Mouse (Mus musculus) midbrain, embryonic 10.5 days (tissue): ENCODE measurements around the gene Gm266. TPM values are rescaled to one million over a fixed set of nuclear protein-coding genes. Genes with fewer than 3 reads are reported as not detected.

ENCODE experiments used
- DNase-seq: peaks from one replicate; pipeline ENCODE4 v3.0.0-alpha.2; 2017; ENCODE audit warnings: low spot score
- H3K27ac ChIP-seq: fragments of 300-500 bp; sonication (generic); replicated peaks from 2 replicates; pipeline ENCODE4 v1.5.1; 2016; ENCODE audit warnings: mild to moderate bottlenecking
- H3K27me3 ChIP-seq: fragments of 300-500 bp; sonication (generic); 2 replicates; pipeline ENCODE4 v1.6.1; 2016; ENCODE audit warnings: low read depth, mild to moderate bottlenecking; ENCODE audit not compliant: poor library complexity, severe bottlenecking
- H3K36me3 ChIP-seq: fragments of 300-500 bp; sonication (generic); 2 replicates; pipeline ENCODE4 v1.6.1; 2016; ENCODE audit warnings: mild to moderate bottlenecking, moderate library complexity
- H3K4me1 ChIP-seq: fragments of 300-500 bp; sonication (generic); 2 replicates; pipeline ENCODE4 v1.6.1; 2016
- H3K4me3 ChIP-seq: fragments of 300-500 bp; sonication (generic); 2 replicates; pipeline ENCODE4 v1.5.1; 2016; ENCODE audit warnings: mild to moderate bottlenecking, moderate library complexity
- H3K9me3 ChIP-seq: fragments of 300-500 bp; sonication (generic); replicated peaks from 2 replicates; pipeline ENCODE4 v1.6.1; 2016; ENCODE audit warnings: mild to moderate bottlenecking
- WGBS: fragments of 180-500 bp; shearing (Covaris S2); methylation state at CpG from one replicate; pipeline ENCODE4 v1.1.7; 2016; 5-methylcytosine and 5-hydroxymethylcytosine counted together
- polyA plus RNA-seq: library from polyadenylated mRNA; unstranded; fragments of >200 nt; fragmentation: Nextera tagmentation; extraction: Ambion mirVana; gene quantifications from 2 replicates; pipeline ENCODE4 v1.2.1, GENCODE M21; 2016

Gene Gm266
- polyA plus RNA-seq, 1 experiment from 2014 or later: 10.4 TPM

DNA sequence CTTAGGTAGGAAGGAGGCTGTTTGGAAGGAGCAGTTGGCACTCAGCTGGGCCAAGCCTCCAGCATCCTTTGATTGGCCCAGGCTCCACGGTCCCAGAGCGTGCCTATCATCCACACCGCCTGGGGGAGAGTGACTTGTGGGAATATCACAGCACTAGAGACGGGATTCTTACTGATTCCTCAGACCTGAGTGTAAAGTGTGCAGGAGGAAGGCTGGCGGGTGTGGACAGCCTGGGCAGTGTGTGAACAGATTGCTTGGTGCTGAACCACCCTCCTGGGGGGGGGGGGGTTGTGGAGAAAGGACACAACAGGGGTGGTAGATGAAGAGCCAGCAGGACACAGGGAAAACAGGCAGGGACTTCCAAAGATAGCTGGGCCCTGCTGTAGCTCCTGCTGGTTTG, 38.9 kb downstream of the Gm266 start:
- H3K4me3 ChIP-seq: no peak overlapping the region
- 24% methylated on average over 5 of the region's 5 CpGs for WGBS
- peaks cover 80% of the 10 kb centered on the region for H3K4me1 ChIP-seq
- DNase-seq: no peak
- H3K27me3 ChIP-seq: peaks cover 100% of the 10 kb centered on the region
- no peaks in the 10 kb centered on the region for H3K9me3 ChIP-seq
- H3K36me3 ChIP-seq: no peaks in the 10 kb centered on the region
- H3K27ac ChIP-seq: no peak overlapping the region

GRCm38 (mm10) chr12:111445890-111446613, 39.6 kb downstream of the Gm266 start:
- Histone ChIP-seq H3K9me3 (no peaks in the 10 kb centered on the region), H3K27ac (no peak overlapping the region), H3K4me3 (peak overlapping the region; percentile 43), H3K4me1 (peaks cover 84% of the 10 kb centered on the region), H3K27me3 (peaks cover 100% of the 10 kb centered on the region), H3K36me3 (no peaks in the 10 kb centered on the region)
- 2% methylated on average over 27 of the region's 27 CpGs for WGBS
- DNase-seq: no peak

- no peak for DNase-seq
- peaks cover 80% of the 10 kb centered on the region for H3K4me1 ChIP-seq
- peaks cover 100% of the 10 kb centered on the region for H3K27me3 ChIP-seq
- H3K27ac ChIP-seq: no peak overlapping the region
- peak overlapping the region; percentile 43 for H3K4me3 ChIP-seq
- WGBS: 2% methylated on average over 50 of the region's 52 CpGs
- 0 out of 2 replicates have a peak, but pooled peaks cover under 1% of the 10 kb centered on the region for H3K9me3 ChIP-seq
- H3K36me3 ChIP-seq: no peaks in the 10 kb centered on the region
Measured at GRCm38 (mm10) chr12:111445161-111445889, 40.3 kb downstream of the Gm266 start.

DNA sequence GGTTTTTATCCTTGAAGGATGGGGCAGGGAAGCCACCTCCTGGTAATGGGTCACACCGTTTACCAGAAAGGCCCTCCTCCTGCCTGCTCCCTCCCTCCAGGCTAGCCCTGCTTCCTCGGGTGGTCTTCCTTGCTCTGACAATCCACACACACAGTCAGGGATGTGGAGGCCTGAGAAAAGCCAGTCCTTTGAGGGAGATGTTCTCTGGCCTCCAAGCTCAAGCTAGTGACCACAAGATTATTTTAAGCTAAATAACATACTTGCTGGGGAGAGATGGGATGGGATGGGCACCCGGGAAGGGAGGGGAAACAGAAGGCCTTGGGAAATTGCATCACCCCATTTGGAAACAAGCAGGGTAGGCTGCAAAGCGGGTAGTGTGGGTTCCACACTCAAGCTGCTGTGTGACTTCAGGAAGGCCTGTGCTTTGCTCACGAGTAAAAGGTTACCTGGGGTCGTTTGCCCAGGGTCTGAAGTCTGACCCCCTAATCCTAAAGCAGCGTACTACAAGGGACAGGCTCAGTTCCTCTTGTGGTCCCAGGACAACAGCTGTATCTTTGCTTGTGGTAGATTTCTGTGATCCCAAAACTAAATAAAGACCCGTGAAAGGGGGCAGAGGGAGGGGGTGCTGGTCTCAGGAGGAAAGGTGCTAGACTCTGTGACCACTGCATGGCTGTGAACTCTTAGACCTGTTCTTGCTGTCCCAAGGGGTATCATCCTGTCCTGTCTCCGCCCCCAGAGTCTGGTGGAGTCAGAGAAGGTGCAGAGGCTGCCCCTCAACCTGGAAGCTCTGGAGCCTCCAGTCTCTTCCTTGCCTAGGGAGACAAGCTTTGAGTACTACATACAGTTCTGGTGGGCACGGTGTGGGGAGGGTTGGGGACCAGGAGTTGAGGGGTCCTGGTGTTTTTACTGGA, 41.4 kb downstream of the Gm266 start:
- Histone ChIP-seq H3K27ac (no peak overlapping the region), H3K9me3 (0 out of 2 replicates have a peak, but pooled peaks cover 3% of the 10 kb centered on the region), H3K4me1 (peaks cover 70% of the 10 kb centered on the region), H3K27me3 (peaks cover 100% of the 10 kb centered on the region), H3K4me3 (no peak overlapping the region), H3K36me3 (no peaks in the 10 kb centered on the region)
- WGBS: 18% methylated on average over 10 of the region's 10 CpGs
- DNase-seq: no peak

- Histone ChIP-seq H3K27ac (peak overlapping the region; percentile 66; the same call in 1 of the 2 replicates), H3K27me3 (peaks cover 97% of the 10 kb centered on the region)
- WGBS: 9% methylated on average over 15 of the region's 15 CpGs
Measured at GRCm38 (mm10) chr12:111443011-111443870, 42.4 kb downstream of the Gm266 start.

GRCm38 (mm10) chr12:111442309-111443010, 43.2 kb downstream of the Gm266 start, which contains the start of gene Tnfaip2:
Gene Tnfaip2 (plus strand): TSS chr12:111442469.
- H3K4me1 ChIP-seq: peaks cover 57% of the 10 kb centered on the region
- DNase-seq: peak; percentile 86
- 0 out of 2 replicates have a peak, but pooled peaks cover 3% of the 10 kb centered on the region for H3K9me3 ChIP-seq
- WGBS: under 1% methylated on average over 48 of the region's 48 CpGs
- peak within 1 kb of the TSS; percentile 61 for H3K4me3 ChIP-seq
- H3K36me3 ChIP-seq: no peaks in the 10 kb centered on the region
- H3K27me3 ChIP-seq: peaks cover 97% of the 10 kb centered on the region
- H3K27ac ChIP-seq: peak within 1 kb of the TSS; percentile 66; the same call in 1 of the 2 replicates

More at GRCm38 (mm10) chr12:111443011-111443870, 42.4 kb downstream of the Gm266 start:
- 0 out of 2 replicates have a peak, but pooled peaks cover 3% of the 10 kb centered on the region for H3K9me3 ChIP-seq
- no peak for DNase-seq
- peaks cover 61% of the 10 kb centered on the region for H3K4me1 ChIP-seq
- H3K4me3 ChIP-seq: peak overlapping the region; percentile 61
- no peaks in the 10 kb centered on the region for H3K36me3 ChIP-seq

DNA sequence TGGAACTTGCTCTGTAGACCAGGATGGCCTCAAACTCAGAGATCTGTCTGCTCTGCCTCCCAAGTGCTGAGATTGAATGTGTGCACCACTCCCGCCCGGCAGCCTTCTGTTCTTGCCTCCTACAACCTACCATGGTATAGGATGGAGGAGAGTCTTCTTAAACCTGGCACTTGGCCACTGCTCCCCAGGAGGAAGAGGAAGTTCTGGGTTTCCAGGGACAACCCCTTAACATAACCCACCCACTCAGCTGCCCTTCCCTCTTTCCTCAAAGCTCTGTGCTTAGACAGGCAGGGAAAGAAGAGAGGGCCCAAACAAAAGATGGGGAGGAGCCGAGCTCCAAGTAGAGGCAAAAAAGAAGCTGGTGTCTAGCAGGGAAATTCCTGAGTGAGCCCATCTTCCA, 44.1 kb downstream of the Gm266 start:
- Histone ChIP-seq H3K4me1 (peaks cover 53% of the 10 kb centered on the region), H3K27ac (no peak overlapping the region), H3K9me3 (0 out of 2 replicates have a peak, but pooled peaks cover 3% of the 10 kb centered on the region), H3K4me3 (no peak overlapping the region; the same call in 1 of the 2 replicates), H3K36me3 (no peaks in the 10 kb centered on the region), H3K27me3 (peaks cover 97% of the 10 kb centered on the region)
- WGBS: 52% methylated on average over 3 of the region's 3 CpGs
- no peak for DNase-seq

- DNase-seq: no peak
- Histone ChIP-seq H3K36me3 (no peaks in the 10 kb centered on the region), H3K27ac (no peak overlapping the region), H3K9me3 (0 out of 2 replicates have a peak, but pooled peaks cover 3% of the 10 kb centered on the region), H3K4me3 (no peak overlapping the region), H3K27me3 (peaks cover 96% of the 10 kb centered on the region), H3K4me1 (peaks cover 46% of the 10 kb centered on the region)
- WGBS: 94% methylated on average over 9 of the region's 9 CpGs
Measured at GRCm38 (mm10) chr12:111440701-111441373, 44.8 kb downstream of the Gm266 start.

GRCm38 (mm10) chr12:111438850-111439249, 46.8 kb downstream of the Gm266 start:
- Histone ChIP-seq H3K36me3 (no peaks in the 10 kb centered on the region), H3K27me3 (peaks cover 92% of the 10 kb centered on the region), H3K9me3 (0 out of 2 replicates have a peak, but pooled peaks cover 3% of the 10 kb centered on the region), H3K4me3 (no peak overlapping the region), H3K27ac (no peak overlapping the region), H3K4me1 (peaks cover 41% of the 10 kb centered on the region)
- 89% methylated on average over 6 of the region's 6 CpGs for WGBS
- DNase-seq: no peak

DNA sequence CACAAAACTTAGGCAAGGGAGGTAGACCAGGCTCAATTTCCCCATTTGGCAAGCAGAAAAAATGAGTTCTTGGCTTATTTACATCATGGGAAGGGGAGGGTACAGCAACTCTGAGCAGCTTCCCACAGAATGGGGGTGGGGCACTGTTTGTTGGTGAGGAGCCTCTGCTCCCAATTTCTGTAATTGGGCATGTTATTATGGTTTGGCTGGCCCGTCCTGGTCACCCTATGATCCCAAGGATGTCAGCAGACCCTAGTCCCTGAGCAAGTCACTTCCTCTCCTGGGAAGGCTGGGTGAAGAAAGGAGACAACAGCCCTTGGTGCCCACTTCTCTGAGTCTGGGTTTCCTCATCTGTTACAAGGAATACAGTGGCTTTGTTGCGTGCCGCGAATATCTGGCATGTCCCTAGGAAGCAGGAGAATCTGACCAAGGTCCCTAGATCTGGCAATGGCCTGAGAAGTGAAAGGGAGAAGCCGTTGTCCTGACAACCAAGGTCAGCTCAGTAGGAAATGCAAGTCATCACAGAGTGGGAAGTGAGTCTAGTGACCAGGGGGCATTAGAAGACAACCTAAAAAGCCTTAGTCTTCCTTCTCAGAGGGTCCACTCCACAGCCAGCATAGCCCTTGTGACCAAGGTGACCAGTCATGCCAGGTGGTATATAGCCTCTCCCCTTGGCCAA, 48.3 kb downstream of the Gm266 start:
- 76% methylated on average over 5 of the region's 5 CpGs for WGBS
- peaks cover 33% of the 10 kb centered on the region for H3K4me1 ChIP-seq
- DNase-seq: no peak
- H3K36me3 ChIP-seq: no peaks in the 10 kb centered on the region
- H3K4me3 ChIP-seq: no peak overlapping the region
- H3K27ac ChIP-seq: no peak overlapping the region
- H3K27me3 ChIP-seq: peaks cover 92% of the 10 kb centered on the region
- H3K9me3 ChIP-seq: 0 out of 2 replicates have a peak, but pooled peaks cover 3% of the 10 kb centered on the region
